23 mouse cellular contexts compared by ENCODE assay signal in the genomic region with DNA sequence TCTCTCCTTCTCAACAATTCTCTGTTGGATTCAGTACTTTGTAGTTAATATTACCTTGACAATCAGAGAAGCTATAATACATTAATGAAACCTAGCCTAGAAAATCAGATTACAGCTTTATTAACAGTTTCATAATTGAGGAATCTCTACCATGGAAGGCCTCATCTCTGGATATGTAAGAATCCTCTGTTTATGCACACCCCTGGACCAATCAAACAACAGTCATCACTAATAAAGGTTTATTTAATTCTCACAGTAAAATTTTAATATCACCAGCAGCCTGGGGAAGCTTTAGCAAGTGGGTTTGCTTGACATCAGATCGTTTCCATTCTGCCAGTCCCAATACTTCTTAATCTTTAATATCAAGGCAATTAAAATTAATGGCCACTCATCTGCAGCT.
DNase-seq lines count a peak whose midpoint lies in the region; ATAC-seq and TF ChIP-seq lines count a peak whose summit lies in the region.
"Had no signal": no experiment of that assay in that cellular context is flagged by ENCODE, and none has a peak within 500 bp of the region (broad histone marks: within the 10 kb centered on the region; RNA-seq: fewer than 3 reads in every experiment).

No protein-coding gene starts in this region.

- peaks cover 8% of the 10 kb centered on the region for H3K36me3 ChIP-seq in hindbrain, embryonic 12.5 days
- peaks cover 23% of the 10 kb centered on the region for H3K36me3 ChIP-seq in hindbrain, embryonic 13.5 days
- H3K36me3 ChIP-seq in midbrain, embryonic 13.5 days: peaks cover 13% of the 10 kb centered on the region
- no peaks in the 10 kb centered on the region for H3K36me3 ChIP-seq in midbrain, embryonic 11.5 days (ENCODE audit: control insufficient read depth, insufficient read depth, low read length)
- H3K36me3 ChIP-seq in midbrain, embryonic 15.5 days (replicated peaks): no peaks in the 10 kb centered on the region
- H3K36me3 ChIP-seq in neural tube, embryonic 14.5 days (ENCODE audit: control insufficient read depth, insufficient read depth, low read length): no peaks in the 10 kb centered on the region
- no peaks in the 10 kb centered on the region for H3K36me3 ChIP-seq in forebrain, postnatal 0 days (ENCODE audit: insufficient read depth)

- WGBS in hindbrain, embryonic 12.5 days: 70% methylated on average over 1 of the region's 1 CpGs
- WGBS in hindbrain, embryonic 13.5 days: 64% methylated on average over 1 of the region's 1 CpGs
- 26% methylated on average over 1 of the region's 1 CpGs for WGBS in midbrain, embryonic 13.5 days
- WGBS in midbrain, embryonic 11.5 days: 87% methylated on average over 1 of the region's 1 CpGs
- WGBS in midbrain, embryonic 15.5 days: 29% methylated on average over 1 of the region's 1 CpGs
- WGBS in neural tube, embryonic 14.5 days: 49% methylated on average over 1 of the region's 1 CpGs
- WGBS in forebrain, postnatal 0 days: 30% methylated on average over 1 of the region's 1 CpGs

- no peak overlapping the region for H3K9ac ChIP-seq in hindbrain, embryonic 12.5 days
- no peak overlapping the region for H3K9ac ChIP-seq in hindbrain, embryonic 13.5 days
- no peak overlapping the region for H3K9ac ChIP-seq in midbrain, embryonic 13.5 days (replicated peaks)
- no peak overlapping the region for H3K9ac ChIP-seq in midbrain, embryonic 11.5 days (ENCODE audit: low read length)
- no peak overlapping the region for H3K9ac ChIP-seq in midbrain, embryonic 15.5 days
- no peak overlapping the region for H3K9ac ChIP-seq in neural tube, embryonic 14.5 days (replicated peaks; ENCODE audit: low read depth, low read length)
- no peak overlapping the region for H3K9ac ChIP-seq in forebrain, postnatal 0 days
- H3K9ac ChIP-seq: embryonic facial prominence, embryonic 12.5 days; embryonic facial prominence, embryonic 15.5 days had no signal

- no peak for TF ChIP-seq CTCF in forebrain, postnatal 0 days (IDR thresholded peaks at IDR 0.05; ENCODE audit: low read depth)

- no peak for DNase-seq in midbrain, embryonic 11.5 days (ENCODE audit: low spot score, missing footprints)
- DNase-seq in forebrain, postnatal 0 days: no peak
- DNase-seq: adrenal gland, postnatal 10 days; adrenal gland, postnatal 36 days; B cell, adult 2 months; cerebellum, adult 18-20 months; cerebellum, adult 9-10 months; cerebellum, postnatal 25 days; gastrocnemius, postnatal 25 days; heart, adult 2 months had no signal

- H3K27ac ChIP-seq in hindbrain, embryonic 12.5 days: peak overlapping the region; percentile 62; the same call in 1 of the 2 replicates
- H3K27ac ChIP-seq in hindbrain, embryonic 13.5 days: no peak overlapping the region; the same call in 1 of the 2 replicates
- H3K27ac ChIP-seq in midbrain, embryonic 13.5 days: peak overlapping the region; percentile 62; the same call in 1 of the 2 replicates
- no peak overlapping the region for H3K27ac ChIP-seq in midbrain, embryonic 11.5 days (ENCODE audit: low read depth, low read length)
- H3K27ac ChIP-seq in midbrain, embryonic 15.5 days: 0 out of 2 replicates have a peak overlapping the region, but pooled peaks have one; percentile 38
- no peak overlapping the region for H3K27ac ChIP-seq in neural tube, embryonic 14.5 days (ENCODE audit: low read depth, low read length)
- no peak overlapping the region for H3K27ac ChIP-seq in forebrain, postnatal 0 days (ENCODE audit: low read depth, low read length)
- H3K27ac ChIP-seq: embryonic facial prominence, embryonic 12.5 days; embryonic facial prominence, embryonic 15.5 days; heart, adult 2 months had no signal

- no peaks in the 10 kb centered on the region for H3K9me3 ChIP-seq in hindbrain, embryonic 12.5 days (replicated peaks)
- no peaks in the 10 kb centered on the region for H3K9me3 ChIP-seq in hindbrain, embryonic 13.5 days
- no peaks in the 10 kb centered on the region for H3K9me3 ChIP-seq in midbrain, embryonic 13.5 days
- no peaks in the 10 kb centered on the region for H3K9me3 ChIP-seq in midbrain, embryonic 11.5 days (ENCODE audit: control insufficient read depth, low read length)
- no peaks in the 10 kb centered on the region for H3K9me3 ChIP-seq in midbrain, embryonic 15.5 days
- no peaks in the 10 kb centered on the region for H3K9me3 ChIP-seq in neural tube, embryonic 14.5 days (ENCODE audit: control insufficient read depth, low read length)
- H3K9me3 ChIP-seq in forebrain, postnatal 0 days (ENCODE audit: low read length): no peaks in the 10 kb centered on the region
- H3K9me3 ChIP-seq: embryonic facial prominence, embryonic 12.5 days; embryonic facial prominence, embryonic 15.5 days; G1E had no signal

- no peak for ATAC-seq in hindbrain, embryonic 12.5 days (ENCODE audit: low FRiP score)
- ATAC-seq in hindbrain, embryonic 13.5 days (ENCODE audit: low FRiP score): no peak
- ATAC-seq in midbrain, embryonic 13.5 days: no peak
- ATAC-seq in midbrain, embryonic 11.5 days (ENCODE audit: low FRiP score): no peak
- ATAC-seq in midbrain, embryonic 15.5 days (replicated peaks): no peak
- ATAC-seq in neural tube, embryonic 14.5 days (ENCODE audit: low read depth): peak; percentile 63; the same call in 1 of the 2 replicates
- ATAC-seq in forebrain, postnatal 0 days: no peak
- ATAC-seq: forebrain, embryonic 14.5 days; hindbrain, embryonic 16.5 days; Patski had no signal

- no peak overlapping the region for H3K4me3 ChIP-seq in hindbrain, embryonic 12.5 days
- H3K4me3 ChIP-seq in hindbrain, embryonic 13.5 days: no peak overlapping the region
- no peak overlapping the region for H3K4me3 ChIP-seq in midbrain, embryonic 13.5 days (replicated peaks)
- H3K4me3 ChIP-seq in midbrain, embryonic 11.5 days (ENCODE audit: low read depth, low read length): no peak overlapping the region
- no peak overlapping the region for H3K4me3 ChIP-seq in midbrain, embryonic 15.5 days
- H3K4me3 ChIP-seq in neural tube, embryonic 14.5 days (ENCODE audit: low read depth, low read length): no peak overlapping the region
- H3K4me3 ChIP-seq in forebrain, postnatal 0 days (ENCODE audit: low read depth, low read length): no peak overlapping the region
- H3K4me3 ChIP-seq: embryonic facial prominence, embryonic 12.5 days; embryonic facial prominence, embryonic 15.5 days; heart, adult 2 months had no signal

- no peak overlapping the region for H3K4me2 ChIP-seq in hindbrain, embryonic 12.5 days (replicated peaks)
- no peak overlapping the region for H3K4me2 ChIP-seq in hindbrain, embryonic 13.5 days
- H3K4me2 ChIP-seq in midbrain, embryonic 13.5 days (replicated peaks): no peak overlapping the region
- H3K4me2 ChIP-seq in midbrain, embryonic 11.5 days: no peak overlapping the region
- no peak overlapping the region for H3K4me2 ChIP-seq in midbrain, embryonic 15.5 days
- no peak overlapping the region for H3K4me2 ChIP-seq in neural tube, embryonic 14.5 days (ENCODE audit: low read depth, low read length)
- H3K4me2 ChIP-seq in forebrain, postnatal 0 days (ENCODE audit: low read depth): no peak overlapping the region
- H3K4me2 ChIP-seq: embryonic facial prominence, embryonic 12.5 days; embryonic facial prominence, embryonic 15.5 days; heart, embryonic 11.5 days had no signal

- peaks cover 10% of the 10 kb centered on the region for H3K4me1 ChIP-seq in hindbrain, embryonic 12.5 days
- peaks cover 45% of the 10 kb centered on the region for H3K4me1 ChIP-seq in hindbrain, embryonic 13.5 days (replicated peaks)
- H3K4me1 ChIP-seq in midbrain, embryonic 13.5 days (replicated peaks): peaks cover 44% of the 10 kb centered on the region
- H3K4me1 ChIP-seq in midbrain, embryonic 11.5 days (ENCODE audit: control insufficient read depth, insufficient read depth, low read length): peaks cover 2% of the 10 kb centered on the region; the same call in 1 of the 2 replicates
- H3K4me1 ChIP-seq in midbrain, embryonic 15.5 days: peaks cover 18% of the 10 kb centered on the region
- peaks cover 4% of the 10 kb centered on the region for H3K4me1 ChIP-seq in neural tube, embryonic 14.5 days (ENCODE audit: control insufficient read depth, insufficient read depth, low read length)
- H3K4me1 ChIP-seq in forebrain, postnatal 0 days (ENCODE audit: insufficient read depth): no peaks in the 10 kb centered on the region
- H3K4me1 ChIP-seq: embryonic facial prominence, embryonic 12.5 days; embryonic facial prominence, embryonic 15.5 days had no signal

- no peaks in the 10 kb centered on the region for H3K27me3 ChIP-seq in hindbrain, embryonic 12.5 days
- no peaks in the 10 kb centered on the region for H3K27me3 ChIP-seq in hindbrain, embryonic 13.5 days
- no peaks in the 10 kb centered on the region for H3K27me3 ChIP-seq in midbrain, embryonic 13.5 days
- no peaks in the 10 kb centered on the region for H3K27me3 ChIP-seq in midbrain, embryonic 11.5 days (ENCODE audit: control insufficient read depth, insufficient read depth, low read length)
- H3K27me3 ChIP-seq in midbrain, embryonic 15.5 days (replicated peaks): no peaks in the 10 kb centered on the region
- H3K27me3 ChIP-seq in neural tube, embryonic 14.5 days (ENCODE audit: control insufficient read depth, insufficient read depth, low read length): no peaks in the 10 kb centered on the region
- H3K27me3 ChIP-seq in forebrain, postnatal 0 days (ENCODE audit: insufficient read depth, low read length): no peaks in the 10 kb centered on the region
- H3K27me3 ChIP-seq: CH12.LX; embryonic facial prominence, embryonic 12.5 days; embryonic facial prominence, embryonic 15.5 days; Patski had no signal

Comparison
In these comparisons a context has a peak if more than half of its experiments do, and no peak if none do; other contexts are left out.
1. H3K27ac ChIP-seq: peak in hindbrain, embryonic 12.5 days (single experiment), midbrain, embryonic 13.5 days (single experiment) and midbrain, embryonic 15.5 days (single experiment); none in hindbrain, embryonic 13.5 days (single experiment), midbrain, embryonic 11.5 days (single experiment), neural tube, embryonic 14.5 days (single experiment) and forebrain, postnatal 0 days (single experiment).